In genomic region chr9:96758749-96759597, GRCm38 (mm10) we compare ENCODE assay signal across 8 mouse cellular contexts. TPM values are rescaled to one million over a fixed set of nuclear protein-coding genes. Genes with fewer than 3 reads are reported as not detected.
A peak's percentile ranks its signal among the peaks of the same experiment; 100 is the strongest.
DNase-seq lines count a peak whose midpoint lies in the region; ATAC-seq lines count a peak whose summit lies in the region.

No protein-coding gene starts in this region.

- no peaks in the 10 kb centered on the region for H3K36me3 ChIP-seq in hindbrain, embryonic 13.5 days

- peak; percentile 96 for DNase-seq in R1 (ENCODE audit: low read depth, low spot score)
- DNase-seq in cerebellum, postnatal 10 days: peak; percentile 79 to 89
- DNase-seq in frontal cortex, postnatal 10 days (ENCODE audit: low spot score in 2 of 2): peak; percentile 56 to 63
- DNase-seq in layer of hippocampus, postnatal 14 days (ENCODE audit: low spot score in 2 of 2): peak; percentile 80 to 91
- DNase-seq in lung, postnatal 10 days: peak; percentile 90
- peak; percentile 71 for DNase-seq in retina, adult 2 months (ENCODE audit: low read depth, low spot score)
- peak; percentile 57 to 62 for DNase-seq in thymus, postnatal 36 days

- WGBS in hindbrain, embryonic 13.5 days: 12% methylated on average over 22 of the region's 22 CpGs

- peak overlapping the region; percentile 60; the same call in 1 of the 2 replicates for H3K9ac ChIP-seq in hindbrain, embryonic 13.5 days

- peak overlapping the region; percentile 79 for H3K27ac ChIP-seq in hindbrain, embryonic 13.5 days

- 0 out of 2 replicates have a peak, but pooled peaks cover 4% of the 10 kb centered on the region for H3K4me1 ChIP-seq in hindbrain, embryonic 13.5 days (replicated peaks)

- no peaks in the 10 kb centered on the region for H3K9me3 ChIP-seq in hindbrain, embryonic 13.5 days

- ATAC-seq in hindbrain, embryonic 13.5 days (ENCODE audit: low FRiP score): peak; percentile 94

- peak overlapping the region; percentile 52 for H3K4me2 ChIP-seq in hindbrain, embryonic 13.5 days

- H3K4me3 ChIP-seq in hindbrain, embryonic 13.5 days: peak overlapping the region; percentile 37

- H3K27me3 ChIP-seq in hindbrain, embryonic 13.5 days: no peaks in the 10 kb centered on the region

RNA-seq across cellular contexts. Expression of gene Zbtb38, which starts 6.3 kb away (rescaled TPM):
- polyA plus RNA-seq in hindbrain, embryonic 13.5 days (2015; fragmentation: Nextera tagmentation; extraction: Ambion mirVana): 42.2 and 44.0 TPM in 2 replicates
- 10 to 100 TPM; 42.4 to 45.3 TPM for total RNA-seq in layer of hippocampus, postnatal 14 days (2021)

Comparison
In these comparisons a context has a peak if more than half of its experiments do, and no peak if none do; other contexts are left out.
1. Peak in every context shown above with its lines: DNase-seq, ATAC-seq, H3K4me3 ChIP-seq and H3K27ac ChIP-seq.